Mouse (Mus musculus) right cerebral cortex, adult 18-20 months (tissue): ENCODE results near the gene Dnajb2.
A peak's percentile ranks its signal among the peaks of the same experiment; 100 is the strongest.

Source experiments
- DNase-seq: peaks from one replicate; pipeline ENCODE4 v3.0.0; 2022; ENCODE audit warnings: mixed read lengths

Gene Dnajb2

DNA sequence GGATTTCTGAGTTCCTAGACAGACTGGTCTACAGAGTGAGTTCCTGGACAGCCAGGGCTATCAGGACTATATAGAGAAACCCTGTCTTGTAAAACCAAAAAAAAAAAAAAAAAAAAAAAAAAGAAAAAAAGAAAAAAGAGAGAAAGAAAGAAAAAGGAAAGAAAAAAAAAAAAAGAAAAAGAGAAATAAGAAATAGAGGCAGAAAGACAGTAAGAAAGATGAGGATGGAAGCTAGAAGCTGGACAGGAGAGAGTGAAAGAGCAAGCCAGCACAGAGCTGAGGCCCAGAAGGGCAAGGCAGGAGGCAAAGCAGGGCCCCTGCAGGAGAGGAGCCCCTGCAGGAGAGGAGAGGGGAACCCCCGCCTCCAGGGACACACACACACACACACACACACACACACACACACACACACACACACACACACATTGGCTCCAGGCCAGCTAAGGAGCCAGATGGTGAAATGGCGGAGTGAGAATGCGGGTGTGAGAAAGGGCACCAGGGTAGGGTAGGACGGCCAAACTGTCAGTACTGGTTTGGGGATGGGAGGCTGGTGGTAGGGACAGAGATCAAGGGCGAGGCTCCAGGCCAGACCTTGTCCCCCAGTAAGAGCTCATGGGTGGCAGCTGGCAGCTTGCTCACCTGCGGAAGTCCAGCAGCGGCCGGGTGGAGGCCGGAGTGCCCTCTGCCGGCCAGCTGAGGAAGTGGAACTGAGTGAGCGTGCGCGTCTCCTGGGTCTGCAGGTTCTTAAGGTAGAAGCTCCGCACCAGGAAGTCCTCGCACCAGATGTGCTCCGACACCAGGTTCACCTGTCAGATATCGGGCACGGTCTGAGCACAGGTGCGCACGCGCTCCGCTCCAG lies 15.1 kb downstream of the Dnajb2 start:
- peak; percentile 77 for DNase-seq

DNA sequence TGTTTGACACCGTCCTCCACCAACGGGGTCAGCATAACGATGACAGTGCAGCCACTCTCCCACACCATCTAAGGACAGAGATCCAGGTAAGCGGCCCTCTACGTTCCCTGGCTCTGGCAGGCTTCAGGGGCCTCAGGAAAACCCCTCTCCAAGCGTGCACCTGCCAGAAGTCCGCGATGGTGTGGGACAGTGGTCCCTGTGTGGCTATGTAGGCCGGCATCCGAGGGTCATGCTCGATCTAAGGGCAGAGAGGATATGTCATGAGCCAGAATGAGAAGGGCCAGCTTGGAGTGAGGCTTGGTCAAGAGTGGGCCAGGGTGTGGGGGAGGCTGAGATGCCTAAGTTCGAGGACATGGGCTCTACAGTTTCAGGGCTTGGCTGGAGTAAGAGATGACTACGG lies 16.1 kb downstream of the Dnajb2 start:
- DNase-seq = no peak

DNA sequence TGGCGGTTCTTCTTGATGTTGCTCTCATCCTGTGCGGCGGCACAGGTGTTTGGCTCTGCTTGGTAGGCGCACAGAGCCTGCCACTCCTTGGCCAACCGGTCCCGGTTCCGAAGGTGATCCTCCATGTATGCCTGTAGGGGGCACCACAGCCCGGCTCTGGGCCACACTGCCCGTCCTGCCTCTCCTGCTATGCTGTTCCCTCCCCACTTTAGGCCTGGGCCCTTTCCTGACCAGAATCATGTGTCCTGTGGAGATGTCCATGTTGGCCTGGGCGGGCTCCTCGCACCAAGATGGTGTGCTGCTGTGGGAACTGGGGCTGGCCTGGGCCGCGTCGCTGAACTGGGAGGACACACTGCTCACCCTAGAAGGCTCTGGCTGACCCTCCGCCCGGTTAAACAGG lies 16.8 kb downstream of the Dnajb2 start:
- DNase-seq = no peak

DNA sequence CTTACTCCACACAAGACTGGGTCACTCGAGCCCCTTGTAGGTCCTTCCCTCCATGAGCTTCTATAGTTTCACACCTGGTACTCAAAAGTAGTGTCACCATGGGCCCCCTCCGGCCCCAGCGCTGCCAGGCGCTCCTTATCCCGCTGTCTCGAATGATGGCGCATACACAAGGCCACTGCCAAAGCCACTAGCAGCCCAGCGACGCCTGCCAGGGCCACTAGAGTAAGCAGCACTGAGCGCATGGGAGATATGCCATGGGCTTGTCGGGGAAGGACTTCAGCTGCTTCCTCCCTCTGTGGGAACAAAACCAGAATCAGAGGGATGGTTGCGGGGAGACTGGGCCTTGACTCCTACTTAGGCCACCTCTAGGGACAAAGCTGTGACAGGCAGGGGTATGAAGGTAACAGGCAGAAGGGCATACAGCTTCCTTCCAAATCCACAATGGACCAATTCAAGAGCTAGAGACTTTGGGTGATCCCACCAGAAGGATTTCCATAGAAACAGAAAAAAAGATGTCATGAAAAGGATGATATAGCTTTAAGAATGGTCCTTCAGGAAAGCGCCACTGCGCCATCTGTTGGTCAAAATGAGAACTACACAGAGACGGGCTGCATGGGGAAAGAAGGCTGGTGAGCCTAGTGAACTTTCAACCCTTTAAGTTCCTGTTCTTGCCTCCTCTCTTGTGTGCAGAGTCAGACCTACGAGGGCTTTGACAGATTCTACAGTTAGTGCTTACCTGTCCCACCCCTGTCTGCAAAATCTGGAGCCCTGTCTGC lies 17.8 kb downstream of the Dnajb2 start:
- DNase-seq = peak; percentile 78

DNA sequence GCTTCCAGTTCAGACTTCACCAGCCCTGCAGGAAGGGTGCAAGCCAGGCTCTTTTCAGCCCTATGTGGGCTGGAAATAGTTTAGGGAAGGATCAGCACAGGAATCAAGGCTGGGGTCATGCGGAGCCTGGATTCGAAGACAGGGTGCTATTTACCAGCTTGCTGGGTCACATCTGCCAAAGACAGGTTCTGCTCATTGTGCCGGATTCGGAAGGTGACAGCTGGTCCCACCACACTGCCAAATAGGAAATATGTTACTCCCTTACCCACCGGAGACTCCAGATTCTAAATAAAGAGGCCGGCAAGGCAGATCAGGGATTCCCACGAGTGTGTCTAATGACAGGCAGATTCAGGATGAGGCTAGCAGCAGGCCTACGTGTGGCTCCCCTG lies 18.4 kb downstream of the Dnajb2 start:
- no peak for DNase-seq

DNA sequence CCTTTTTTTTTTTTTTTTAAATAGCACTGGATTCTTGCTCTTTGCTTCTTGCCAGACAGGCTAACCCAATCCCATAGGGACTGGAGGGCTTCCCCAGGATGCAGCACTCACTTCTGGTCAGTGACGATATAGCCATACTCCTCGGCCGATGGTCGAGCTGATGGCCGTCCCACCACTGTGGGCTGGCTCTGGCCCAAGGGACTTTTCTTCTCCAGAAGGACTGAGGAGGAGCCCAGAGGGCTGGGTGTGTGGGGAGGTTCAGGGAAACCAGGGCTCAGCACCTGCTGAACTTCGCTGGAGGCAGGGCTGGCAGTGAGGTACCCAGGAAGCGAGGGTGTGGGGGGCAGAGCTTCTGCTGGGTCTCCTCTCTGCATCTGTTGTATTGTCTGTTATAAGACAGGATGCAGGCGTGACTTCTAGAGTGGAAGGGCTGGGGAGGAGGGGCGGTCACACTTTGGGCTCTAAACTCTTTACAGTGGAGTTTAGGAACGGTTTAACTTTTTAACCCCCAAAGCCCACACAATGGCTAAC lies 19.4 kb downstream of the Dnajb2 start:
- no peak for DNase-seq

DNA sequence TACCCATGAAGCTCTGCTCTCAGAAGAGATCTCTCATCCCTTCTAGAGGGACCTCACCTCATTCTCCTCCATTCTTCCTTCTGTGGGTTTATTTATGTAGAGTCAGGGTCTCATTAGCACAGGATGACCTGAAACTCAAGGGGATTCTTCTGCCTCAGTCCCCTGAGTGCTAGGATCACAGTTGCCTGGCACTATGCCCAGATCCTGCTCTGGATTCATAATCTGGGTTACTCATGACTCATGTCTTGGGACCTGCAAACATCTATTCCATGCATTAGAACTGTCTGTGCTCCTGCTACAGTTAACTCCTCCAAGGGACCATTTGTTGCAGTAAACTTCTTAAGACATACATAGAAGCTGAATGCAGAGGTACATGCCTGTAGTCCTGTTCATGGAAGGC lies 25.1 kb downstream of the Dnajb2 start:
- DNase-seq = no peak

DNA sequence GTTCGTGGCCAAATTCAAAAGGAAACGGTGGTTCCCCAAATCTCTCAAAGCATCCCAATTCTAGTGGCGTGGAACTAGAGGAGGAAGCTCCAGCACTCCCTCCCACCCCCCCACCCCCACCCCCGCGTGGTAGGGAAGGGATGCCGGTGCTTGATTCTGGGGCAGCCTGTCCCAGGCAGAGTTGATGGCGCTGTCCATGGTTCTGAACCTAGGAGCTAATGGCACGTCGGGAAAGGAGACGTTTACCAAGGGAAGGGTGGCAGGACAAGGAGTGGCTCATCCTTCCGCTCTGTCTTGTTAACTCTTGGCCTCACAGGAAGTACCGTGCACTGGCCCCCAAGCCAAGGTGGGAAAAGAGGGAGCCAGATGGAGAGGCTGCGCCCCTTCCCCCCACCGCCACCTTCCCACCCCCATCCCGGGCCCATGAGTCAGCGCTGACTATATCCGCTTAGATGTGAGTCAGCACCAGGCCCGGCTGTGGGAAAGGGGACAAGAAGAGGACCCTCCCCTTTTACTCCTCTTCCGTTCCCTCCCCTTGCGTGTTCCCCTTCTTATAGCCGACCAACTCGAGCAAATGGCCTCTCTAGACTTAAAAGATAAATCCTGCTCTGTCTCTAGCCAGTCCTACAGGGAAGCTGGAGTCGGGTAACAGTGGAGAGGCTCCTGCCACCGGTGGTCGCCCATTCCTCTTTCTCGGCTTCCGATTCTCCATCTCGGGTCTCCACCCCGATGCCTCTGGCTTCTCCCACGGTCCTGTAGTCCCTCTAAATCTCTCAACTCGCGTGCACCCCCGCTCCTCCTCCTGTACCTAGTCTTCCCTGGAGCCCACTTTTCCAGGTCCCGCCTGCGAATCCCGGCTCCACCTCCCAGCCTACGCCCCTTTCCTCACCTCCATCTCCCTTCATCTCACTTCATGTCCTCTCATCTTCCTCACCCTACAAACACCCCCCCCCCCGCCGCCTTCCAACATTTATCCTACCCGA lies 27.1 kb downstream of the Dnajb2 start:
- peak; percentile 84 for DNase-seq

DNA sequence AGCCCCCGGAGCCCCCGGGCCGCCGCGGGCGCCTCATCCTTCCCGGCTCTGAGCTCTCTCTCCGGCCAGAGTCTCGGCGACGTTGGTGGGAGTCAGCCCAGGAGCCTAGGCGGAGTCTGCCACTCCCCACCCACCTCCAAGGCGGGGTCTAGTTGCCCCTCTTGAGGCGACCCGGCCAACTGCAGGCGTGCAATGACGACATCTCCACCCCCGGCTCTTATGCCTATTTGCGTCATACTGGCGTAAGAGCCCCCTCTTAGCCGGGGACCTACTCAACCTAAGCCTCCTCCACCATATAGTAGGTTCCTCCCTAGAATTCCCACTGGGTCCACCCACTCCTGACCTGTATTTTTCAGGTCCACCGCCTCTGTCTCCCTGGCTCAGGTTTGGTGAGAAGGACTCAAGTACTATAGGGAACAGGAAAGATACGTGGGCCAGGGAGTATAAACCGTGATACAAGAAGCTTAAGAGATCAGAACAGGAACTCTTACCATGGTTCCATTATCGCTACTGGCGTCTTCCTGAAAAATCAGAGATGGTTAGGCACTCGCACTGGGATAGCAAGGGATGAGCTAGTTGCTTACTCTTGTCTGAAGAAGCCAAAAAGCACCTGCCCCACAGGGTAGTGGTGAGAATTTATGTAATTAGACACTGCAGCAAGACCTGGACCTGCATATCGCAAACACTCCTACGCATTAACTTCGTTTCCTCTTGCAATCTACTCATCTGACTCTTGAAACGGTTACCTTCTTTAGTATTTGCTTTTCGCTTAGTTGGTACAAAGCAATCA lies 28.1 kb downstream of the Dnajb2 start, which contains the start of gene Ptprn:
Gene Ptprn (minus strand): TSS at position 412 of the 790 bp plus-strand sequence.
- peak; percentile 91 for DNase-seq

DNA sequence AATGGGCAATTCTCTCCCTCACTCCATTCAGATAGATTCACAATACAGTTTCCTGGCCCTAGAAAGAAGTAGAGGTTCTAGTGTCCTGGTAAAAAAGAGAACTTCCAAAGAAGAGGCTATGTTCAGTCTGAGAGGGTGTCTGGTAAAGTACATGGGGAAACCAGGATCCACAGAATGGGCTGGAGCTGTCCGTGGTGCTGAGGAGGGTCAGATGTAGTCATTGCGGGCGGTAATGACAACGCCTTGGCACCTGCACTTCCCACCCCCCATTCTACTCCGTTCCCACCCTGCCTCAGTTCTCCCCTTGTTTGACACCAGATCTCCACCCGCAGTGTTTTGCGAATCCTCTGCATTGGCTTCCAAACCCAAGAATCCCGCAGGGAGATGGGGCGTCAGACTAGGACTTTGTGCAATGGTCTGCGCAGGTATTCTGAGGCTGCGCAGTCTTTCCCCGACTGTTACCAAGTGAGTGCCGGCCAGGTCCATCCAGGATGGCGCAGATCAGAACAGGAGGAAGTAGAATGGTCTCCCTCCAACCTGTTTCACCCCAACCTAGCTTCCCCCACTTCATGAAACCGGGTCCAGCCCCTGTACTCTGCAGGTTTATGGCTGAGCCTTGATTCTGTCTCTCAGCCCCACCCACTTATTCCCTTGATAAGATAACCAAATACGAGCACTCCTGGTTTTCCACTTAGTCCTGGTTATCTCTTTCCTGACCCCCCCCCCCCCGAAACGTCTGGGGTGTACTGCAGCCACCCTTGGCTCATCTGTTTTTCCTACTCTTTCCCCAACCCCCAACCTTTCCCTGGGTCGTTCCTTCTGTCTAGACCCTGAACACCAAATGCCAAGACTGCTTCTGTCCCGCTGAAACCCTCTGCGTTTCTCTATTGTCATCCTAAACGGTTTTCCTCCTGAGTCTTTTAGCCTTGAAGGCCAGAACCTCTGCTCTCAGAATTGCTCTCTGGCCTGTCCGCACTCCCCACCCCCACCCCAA lies 41.3 kb downstream of the Dnajb2 start:
- no peak for DNase-seq

DNA sequence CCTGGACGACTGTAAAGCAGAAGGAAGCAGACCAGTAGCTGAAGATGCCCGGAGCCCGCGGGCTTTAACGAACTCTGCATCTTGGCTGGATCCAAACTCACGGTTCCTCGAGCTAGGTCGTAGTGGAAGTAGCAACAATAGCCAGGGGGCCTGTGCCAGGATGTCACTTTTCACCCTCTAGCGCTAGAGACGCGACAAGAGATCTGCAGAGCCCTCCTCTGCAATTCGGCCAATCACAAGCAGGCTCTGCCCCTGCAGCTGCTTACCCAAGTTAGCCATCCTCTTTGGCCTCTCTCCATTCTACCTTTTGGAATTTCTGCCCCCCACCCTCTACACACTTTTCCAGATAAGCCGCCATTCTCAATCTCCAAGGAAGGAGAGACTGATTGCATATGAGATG lies 42.0 kb downstream of the Dnajb2 start, which contains the start of gene Resp18:
Gene Resp18 (minus strand): TSS at position 188 of the 400 bp plus-strand sequence.
- DNase-seq = no peak

DNA sequence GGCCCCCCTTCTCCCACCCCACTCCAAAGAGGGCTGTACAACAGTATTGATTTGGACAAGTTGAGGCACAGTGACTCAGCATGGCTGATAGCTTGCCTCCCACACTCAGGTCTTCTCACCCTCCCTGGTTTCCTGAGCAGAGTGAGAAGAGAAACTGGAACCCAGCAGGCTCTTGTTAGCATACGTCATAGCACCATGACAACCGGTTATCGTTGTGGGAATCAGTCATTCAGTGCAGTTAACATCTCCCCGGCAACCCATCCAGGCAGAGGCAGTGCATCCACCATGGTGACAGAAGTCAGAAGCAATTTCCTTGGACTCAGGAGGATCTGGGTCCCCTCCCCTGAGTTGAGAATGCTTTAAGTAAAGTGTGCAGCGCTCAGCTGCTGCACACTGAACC lies 46.8 kb downstream of the Dnajb2 start:
- peak; percentile 53 for DNase-seq

DNA sequence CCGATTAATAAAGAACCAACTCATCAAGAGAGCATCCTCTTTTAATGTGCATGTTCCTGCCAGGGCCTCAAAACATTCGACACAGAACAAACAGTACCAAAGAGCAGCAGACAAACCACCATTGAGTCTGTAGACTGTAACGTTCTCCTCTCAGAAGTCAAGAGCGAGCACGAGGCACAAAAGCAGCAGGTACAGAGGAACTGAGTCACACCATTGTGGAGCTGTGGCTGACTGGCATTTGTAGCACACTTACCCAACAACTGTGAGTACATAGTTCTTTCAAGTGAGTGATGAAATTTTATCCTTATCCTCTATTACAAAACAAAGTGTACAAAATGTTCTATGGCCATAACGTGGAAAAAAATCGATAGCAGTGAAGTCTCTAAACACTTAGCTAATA lies 48.7 kb downstream of the Dnajb2 start:
- no peak for DNase-seq

DNA sequence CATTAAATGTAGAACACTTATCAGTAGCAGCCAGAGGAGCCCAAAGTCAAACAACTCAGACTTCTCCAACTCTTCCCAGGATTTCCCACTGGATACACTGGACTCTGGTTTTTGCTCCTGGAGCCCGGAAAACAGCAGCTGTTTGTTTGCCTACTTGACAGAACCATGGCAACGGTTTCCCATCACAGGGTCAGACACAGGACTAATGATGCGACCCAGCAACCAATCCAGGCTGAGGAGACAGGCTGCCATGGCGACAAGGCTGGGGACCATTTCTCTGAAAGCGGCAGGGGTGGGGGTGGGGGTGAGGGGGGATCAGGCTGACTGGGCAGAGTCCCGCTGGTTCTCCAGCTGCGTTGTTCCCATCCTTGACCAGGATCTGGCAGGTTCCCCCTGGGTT lies 53.2 kb downstream of the Dnajb2 start:
- DNase-seq = no peak

DNA sequence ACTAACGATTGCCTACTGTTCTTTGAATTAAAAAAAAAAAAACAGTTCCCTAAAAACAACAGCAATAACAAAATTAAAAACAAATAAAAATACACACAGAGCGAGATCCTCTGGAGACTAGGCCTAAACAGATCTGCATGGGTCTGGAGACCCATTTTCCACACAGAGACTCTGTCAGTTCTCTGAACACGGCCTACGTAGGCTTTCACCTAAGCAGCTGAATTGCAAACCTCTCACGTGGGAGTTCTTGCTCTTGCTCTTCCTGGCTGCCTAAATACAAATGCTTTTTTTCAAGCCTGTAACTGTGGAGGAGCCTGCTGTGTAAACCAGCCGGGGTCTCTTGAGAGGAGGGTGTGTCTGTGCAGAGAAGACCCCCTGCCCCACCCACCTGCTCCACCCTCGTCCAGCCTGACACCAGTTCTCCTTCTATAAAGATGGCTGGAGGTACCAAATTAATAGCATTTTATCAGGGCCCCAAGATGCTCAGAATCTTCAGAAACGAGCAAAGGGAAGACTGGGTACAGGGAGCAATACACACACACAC lies 53.8 kb downstream of the Dnajb2 start:
- peak; percentile 43 for DNase-seq

DNA sequence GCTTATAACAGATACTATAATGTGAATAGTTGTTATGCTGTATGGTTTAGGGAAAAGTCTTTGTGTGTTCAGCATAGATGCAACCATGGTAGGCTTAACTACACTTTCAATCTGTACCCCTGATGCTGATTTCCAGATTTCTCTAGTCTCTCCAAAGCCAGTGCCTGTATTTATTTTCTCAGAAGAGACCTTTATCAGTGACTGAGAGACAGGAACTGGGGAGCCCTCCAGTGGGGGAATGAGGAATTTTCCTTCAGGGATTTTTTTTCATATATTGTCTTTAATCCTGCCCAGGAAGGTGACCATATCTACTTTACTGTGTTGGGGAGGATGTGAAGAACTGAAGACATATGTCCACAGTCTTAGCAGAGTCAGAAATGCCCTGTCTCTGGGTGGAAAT lies 54.4 kb downstream of the Dnajb2 start:
- DNase-seq = peak; percentile 64

DNA sequence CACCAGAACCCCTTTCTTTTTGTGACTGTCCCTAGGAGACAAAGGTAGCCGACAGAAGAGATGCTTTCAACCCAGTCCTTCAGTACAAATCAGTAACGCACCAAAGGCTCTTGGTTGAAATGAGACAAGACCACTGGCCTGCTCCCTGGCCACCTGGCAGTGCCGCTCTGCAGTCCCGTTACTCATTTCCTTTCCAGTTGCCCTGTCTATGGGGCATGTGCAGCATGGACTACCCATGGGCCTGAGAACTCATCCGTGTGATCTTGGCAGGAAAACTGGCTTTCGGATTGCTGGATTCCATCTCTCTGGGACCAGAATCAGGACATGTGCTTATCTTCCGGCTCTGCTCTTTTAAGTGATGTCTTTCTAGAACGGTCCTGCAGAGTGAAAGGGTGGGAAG lies 55.1 kb downstream of the Dnajb2 start:
- no peak for DNase-seq

DNA sequence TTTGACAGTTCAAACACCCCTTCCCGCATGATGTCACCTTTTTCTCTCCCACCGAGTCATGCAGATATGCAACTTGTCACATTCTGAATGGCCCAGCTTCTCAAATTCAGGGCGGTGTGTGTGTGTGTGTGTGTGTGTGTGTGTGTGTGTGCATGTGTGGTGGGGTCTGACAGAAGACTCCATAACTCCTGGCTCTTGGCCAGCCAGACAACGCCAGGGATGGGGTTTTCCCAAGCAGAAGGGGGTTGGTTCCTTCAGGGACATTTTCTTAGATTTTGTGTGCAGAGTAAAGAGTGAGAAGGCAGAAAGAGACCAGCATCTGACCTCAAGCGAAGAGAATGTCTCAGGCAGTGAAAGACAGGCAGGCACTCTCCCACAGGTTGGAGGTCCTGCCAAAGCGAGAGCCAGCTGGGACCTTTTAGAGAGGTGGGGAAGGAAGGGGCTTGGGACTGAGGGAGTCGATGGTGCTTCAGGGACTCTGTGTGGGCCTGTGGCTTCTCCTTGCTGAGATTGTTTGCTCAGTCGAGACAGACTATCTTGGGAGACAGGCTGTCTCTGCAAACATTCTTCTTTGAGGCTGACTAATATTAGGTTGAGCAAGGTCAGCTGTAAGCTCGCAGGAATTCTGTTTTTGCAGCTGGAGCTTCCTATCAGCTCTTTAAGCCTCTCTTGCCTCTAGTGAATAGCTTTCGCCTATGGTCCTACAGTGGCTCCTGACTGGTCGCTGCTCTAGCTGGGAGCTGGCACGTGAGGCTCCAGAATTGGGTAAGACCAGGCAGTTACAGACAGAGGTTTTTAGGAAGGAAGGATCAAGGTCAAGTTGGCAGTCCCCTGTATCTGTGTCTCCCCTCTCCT lies 56.5 kb downstream of the Dnajb2 start:
- no peak for DNase-seq

DNA sequence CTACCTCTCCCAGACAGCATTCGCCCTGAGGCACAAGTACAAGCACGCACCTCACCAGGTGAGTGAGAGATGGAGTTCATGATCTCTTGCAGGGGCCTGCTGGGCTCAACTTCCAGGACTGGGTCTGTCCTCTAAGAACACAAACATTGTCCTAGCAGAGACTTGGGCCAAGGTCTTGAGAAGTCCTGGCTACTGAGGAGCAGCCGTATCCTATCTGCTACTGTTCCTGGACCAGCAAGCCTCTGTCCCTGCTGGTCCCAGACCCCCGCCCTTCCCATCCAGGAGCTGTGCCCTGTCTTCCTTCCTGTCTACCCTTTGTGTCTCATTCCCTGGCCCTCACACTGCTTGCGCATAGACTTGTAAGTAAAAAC lies 57.1 kb downstream of the Dnajb2 start:
- no peak for DNase-seq
